Mouse (Mus musculus): Measurements from ENCODE around the gene Anks1b. TPM values are rescaled to one million over a fixed set of nuclear protein-coding genes. Genes with fewer than 3 reads are reported as not detected.

The Anks1b gene
- total RNA-seq, 2 experiments from 2014 or later: 0.30 to 0.99 TPM

DNA sequence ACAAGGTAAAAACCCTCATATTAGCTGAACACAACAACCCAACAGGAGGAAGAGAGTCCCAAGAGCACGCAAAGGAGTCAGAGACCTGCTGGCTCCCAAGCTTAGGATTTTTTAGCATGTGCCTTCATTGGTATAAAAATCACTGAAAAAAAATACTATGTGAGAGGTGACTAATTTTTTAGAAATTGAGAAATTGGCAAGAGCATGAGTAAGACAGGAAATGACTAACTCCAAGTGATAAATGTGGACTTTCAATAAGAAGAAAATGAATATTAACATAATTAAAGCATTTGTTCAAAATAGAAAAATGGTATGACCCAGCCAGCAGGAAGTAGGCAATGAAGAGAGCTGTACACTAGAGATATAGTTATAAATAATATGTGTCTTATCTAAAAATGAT is 271.1 kb downstream of the Anks1b start:
- DNase-seq (ENCODE audit: low spot score in 2 of 2): no peak

DNA sequence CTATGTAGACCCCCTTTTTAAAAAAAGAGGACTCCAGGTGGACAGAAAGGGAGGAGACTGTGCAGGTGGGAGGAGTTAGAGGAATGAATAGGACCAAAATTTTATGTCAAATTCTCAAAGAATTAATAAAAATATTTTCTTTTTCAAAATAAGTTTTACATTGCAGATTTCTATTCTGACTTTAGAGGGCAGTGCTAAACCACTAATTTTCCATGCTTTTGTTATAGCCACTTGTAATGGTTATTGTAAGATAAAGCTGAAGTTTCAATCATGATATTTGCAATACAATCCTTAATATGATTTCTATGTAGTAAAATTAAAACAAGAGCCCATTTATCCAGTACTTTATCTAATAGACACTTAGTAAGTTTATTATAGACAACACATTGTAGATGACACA is 278.2 kb downstream of the Anks1b start:
- no peak for DNase-seq (ENCODE audit: low spot score in 2 of 2)

DNA sequence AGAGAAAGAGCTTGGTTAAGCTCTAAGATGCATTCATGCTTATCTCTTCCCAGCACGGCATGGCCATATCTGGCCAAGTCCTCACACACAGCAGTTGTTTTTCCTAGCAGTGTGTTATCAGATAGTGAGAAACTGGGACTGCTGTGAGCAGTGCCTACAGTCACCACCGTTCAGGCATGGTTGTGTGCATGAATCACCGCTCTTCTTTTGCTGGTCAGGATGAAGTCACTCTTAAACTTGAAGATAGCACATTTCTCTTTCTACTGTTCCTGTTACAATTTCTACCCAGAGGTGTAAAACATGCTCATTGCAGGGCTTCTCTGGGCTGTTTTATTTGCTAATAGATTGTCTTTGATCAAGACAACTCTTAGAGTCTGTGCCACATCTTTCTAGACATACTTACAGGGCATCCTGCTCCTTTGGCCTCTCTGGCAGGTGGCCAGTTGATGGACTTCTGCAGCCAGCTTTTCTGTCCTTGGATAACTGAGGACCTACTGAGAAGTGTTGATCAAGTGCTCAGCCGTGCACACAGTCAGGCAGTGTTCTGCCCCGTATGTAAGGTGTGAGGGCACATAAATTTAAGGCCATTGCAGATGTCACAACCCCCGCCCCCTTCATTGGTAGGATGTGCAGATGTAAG is 296.8 kb downstream of the Anks1b start:
- DNase-seq (ENCODE audit: low spot score in 2 of 2): no peak

DNA sequence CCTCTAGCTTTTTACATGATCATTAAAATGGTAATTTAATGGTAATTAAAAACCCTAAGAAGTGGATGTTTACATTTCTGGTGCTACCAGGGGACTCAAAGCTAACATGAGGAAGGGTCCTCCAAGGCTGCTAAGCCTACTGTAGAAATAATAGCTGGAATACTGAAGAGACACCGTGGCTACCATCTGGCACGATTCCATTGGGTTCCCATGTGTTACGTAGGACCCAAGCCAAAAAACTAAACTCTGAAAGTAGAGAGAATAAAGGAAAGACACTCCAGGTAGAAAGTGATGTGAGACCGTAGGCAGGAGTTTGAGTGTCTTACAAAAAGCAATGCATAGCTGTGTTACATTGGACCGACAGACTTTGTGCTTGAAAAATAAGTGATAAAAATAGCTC is 317.1 kb downstream of the Anks1b start:
- DNase-seq (ENCODE audit: low spot score in 2 of 2): no peak

DNA sequence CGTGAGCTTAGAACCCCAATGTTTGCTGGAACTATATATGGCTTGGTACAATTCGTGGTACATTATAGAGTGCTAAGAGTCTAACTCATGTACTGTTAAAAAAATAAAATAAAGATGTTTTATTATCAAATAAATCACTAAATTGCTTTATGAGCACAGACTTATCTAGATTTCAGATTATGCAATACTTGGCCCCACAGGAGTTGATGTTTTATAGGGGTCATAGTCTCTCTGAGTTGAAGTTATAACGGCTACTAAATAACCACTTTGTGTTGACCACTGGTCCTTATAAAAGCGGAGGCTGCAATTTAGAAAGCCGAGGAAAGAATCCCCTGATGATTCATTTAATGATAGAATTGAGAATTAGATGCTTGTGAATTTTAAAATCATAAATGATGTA is 323.6 kb downstream of the Anks1b start:
- DNase-seq (ENCODE audit: low spot score in 2 of 2): no peak

DNA sequence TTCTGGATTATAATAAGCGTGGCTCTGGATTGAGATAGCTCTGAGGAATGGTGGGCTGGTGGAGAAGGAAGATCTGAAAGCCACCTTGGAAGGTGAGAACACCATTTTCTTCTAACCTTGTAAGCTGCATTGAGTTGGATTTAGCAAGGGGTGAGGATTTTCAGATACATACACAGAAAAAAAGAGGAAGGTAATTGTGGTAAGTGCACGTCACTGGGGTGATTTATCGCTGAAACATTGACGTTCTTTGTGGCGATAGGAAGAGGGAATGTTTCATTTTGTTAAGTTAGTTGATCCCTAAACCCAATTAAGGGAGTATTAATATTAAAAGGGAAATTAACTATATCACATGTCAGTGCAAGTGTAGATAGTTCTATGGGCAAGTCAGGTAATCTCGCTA is 336.7 kb downstream of the Anks1b start:
- DNase-seq (ENCODE audit: low spot score in 2 of 2): no peak

DNA sequence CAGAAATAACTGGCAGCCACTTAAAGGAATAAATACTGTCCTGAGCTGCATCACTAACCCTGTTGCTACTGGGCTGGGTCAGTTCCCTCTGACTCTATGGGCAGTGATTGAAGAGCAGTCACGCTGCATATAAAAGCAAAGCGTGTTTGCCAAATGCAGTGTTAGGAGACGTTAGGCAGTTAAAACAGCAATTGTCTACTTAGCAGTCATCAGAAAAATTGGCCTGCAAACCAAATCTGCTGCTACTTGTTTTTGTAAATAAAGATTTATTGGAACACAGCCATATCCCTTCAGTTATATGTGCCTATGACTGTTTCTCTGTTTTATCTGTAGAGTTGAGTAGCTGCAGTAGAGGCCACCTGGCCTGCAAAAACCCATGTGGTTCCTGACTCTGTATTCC is 347.2 kb downstream of the Anks1b start:
- DNase-seq (ENCODE audit: low spot score in 2 of 2): no peak

DNA sequence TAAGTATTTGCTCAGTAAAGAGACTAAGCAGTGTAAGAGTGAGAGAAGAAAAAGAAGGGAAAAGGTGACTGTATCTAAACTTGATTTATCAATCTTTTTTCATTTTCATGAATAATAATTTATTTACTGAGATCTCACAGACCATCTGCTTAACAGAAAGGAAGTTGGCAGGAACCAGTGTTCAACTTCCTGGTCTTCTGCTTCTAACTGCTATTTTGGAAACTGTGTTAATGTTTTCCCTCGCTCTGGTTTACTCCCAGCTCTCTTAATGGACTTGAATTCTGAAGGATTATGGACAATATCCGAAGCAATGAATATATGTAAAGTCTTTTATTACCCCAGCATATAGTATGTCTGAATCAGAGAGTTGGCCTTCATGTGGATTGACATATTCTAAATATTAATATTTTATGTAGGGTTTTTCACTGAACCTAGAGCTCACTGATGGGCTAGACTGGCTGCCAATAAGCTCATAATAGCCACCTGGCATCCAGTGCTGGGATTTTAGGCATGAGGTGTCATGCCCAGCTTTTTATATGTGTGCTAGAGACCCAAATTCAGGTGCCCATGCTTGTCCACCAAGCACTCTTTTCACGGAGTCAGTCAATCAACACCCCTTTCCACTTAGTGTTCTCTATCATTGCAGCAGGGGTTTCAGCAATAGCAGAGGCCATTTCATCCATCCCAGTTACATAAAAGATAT is 349.6 kb downstream of the Anks1b start:
- DNase-seq (ENCODE audit: low spot score in 2 of 2): no peak

DNA sequence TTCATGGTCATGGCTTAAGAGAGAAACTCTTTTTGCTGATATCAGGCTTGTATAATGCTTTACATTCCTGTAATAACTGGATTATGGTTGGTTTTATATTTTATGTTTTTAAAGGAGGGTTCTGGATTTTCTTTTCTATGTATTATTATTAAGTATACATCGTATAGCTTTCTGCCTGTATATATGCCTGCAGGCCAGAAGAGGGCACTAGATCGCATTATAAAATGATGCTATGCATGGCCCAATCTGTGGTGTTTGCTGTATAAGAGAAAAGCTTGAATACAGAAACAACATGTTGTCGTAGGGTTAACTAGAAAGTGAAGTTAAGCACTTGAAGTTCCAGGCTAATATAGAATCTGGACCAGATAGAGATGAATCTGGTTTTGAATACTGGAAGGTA is 362.0 kb downstream of the Anks1b start:
- no peak for DNase-seq (ENCODE audit: low spot score in 2 of 2)

DNA sequence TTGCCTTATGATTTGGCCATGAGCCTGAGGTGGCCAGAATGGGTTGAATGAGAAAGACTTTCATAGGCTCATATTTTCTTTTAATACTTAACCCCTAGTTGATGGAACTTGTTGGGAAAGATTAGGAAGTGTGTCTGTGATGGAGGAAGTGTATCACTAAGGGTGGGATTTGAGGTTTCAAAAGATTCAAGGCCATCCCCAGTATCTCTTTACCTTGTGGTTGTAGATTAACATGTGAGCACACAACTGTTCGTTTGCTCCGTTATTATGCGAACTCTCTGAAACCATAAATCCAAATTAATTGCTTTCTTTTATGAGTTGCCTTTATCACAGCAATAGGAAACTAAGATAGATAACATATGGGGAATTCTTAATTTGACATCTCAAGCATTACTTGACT is 364.0 kb downstream of the Anks1b start:
- no peak for DNase-seq (ENCODE audit: low spot score in 2 of 2)

DNA sequence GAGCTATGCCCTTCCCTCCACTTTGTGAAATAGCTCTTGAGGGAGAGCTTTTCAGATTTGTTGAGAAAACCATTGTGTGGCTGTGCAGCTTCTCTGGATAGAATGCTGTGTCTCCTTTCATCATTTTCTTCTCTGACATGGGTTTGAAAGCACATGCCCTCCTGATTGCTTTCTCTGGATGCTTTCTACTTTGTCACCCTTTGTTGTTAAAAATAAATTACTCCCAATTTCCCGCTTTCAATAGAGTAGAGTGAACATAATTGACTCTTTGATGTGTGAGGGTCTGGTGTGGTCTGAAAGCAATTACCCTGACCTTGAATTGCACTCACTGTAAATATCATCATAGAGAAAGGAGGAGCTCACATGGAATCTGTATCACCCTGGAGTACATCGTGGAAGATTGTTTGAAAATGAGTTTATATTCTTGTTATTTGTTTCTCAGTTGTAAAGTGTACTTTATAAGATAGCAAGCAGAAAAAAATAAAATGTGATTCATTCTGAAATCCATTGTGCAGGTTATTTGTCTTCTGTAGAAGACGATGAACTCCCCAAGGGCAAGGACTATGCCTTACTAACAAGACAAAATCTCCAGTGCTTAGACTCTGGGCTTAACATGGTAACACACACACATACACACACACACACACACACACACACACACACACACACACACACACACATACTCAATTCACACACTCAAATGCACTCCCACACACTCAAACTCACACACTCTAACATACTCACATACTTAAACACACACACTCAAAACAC is 385.8 kb downstream of the Anks1b start:
- DNase-seq (ENCODE audit: low spot score in 2 of 2): no peak

DNA sequence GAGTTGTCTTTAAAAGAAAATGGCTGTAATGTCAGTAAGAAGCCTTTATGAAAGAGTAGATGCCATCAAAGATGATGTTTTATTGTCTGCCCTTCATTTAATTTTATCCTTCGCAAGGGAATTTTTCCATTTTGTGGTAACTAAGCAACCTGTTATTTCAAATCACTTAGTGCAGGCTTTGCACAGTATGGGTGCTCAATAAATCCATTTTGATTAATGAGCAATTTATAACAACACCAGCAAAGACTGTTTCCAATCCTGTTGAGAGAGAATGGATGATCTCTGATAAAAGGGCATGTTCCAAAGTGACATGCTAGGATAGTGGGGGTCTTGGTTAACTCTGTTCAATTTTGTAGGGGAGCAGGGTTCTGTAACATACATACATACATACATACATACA is 398.0 kb downstream of the Anks1b start:
- no peak for DNase-seq (ENCODE audit: low spot score in 2 of 2)

DNA sequence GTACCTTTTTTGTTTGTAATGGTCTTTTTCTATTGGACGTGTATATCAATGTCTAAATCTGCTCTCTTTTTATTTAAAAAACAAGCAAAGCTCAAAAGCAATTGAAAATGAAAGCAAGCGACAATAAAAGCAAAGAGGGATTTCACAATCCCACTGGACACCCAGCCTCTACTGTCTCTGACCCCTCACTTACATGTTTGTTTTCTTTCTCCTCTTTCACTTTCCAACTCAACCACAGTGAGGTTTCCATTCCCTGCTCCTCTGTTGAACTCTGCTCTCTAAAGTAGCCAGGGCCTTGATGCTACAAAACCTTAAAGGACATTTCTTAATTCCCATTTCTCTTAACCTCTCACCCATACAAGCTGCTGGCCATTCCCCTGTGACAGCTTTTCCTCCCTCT is 400.0 kb downstream of the Anks1b start:
- no peak for DNase-seq (ENCODE audit: low spot score in 2 of 2)

DNA sequence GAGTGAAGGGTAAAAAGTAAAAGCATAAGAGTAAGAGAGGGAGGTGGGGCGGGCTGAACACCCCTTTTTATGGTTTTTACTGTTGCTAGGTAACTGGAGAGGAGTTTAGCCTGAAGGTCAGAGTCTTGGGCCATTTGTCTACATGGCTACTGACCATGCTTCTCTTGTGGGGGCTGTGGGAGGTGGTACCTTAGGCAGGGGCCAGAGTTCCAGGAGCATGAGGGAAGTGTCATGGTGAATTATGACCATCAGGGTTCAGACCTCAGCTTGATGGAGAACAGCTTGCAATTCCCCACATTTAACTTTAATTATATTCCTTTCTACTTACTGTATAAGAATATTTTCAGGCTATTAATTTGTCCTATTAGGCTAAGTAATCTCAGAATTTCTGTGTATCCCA is 413.3 kb downstream of the Anks1b start:
- no peak for DNase-seq (ENCODE audit: low spot score in 2 of 2)

DNA sequence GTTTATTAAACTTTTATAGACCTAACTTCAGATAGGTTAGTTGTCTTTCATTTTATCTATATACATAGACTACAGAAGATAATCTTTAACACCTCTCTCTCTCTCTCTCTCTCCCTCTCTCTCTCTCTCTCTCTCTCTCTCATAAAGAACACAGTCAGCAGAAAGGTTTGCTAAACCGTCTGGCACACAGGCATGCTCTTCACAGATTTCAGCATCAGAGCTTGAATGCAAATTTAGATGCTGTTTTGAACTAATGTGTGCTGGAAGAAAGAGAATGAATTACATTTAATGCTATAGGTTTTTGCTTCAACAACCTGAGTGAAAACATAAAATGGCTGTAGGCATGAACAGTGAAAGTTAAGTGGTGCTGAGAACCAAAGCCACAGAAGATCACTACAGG is 429.9 kb downstream of the Anks1b start:
- DNase-seq (ENCODE audit: low spot score in 2 of 2): no peak

DNA sequence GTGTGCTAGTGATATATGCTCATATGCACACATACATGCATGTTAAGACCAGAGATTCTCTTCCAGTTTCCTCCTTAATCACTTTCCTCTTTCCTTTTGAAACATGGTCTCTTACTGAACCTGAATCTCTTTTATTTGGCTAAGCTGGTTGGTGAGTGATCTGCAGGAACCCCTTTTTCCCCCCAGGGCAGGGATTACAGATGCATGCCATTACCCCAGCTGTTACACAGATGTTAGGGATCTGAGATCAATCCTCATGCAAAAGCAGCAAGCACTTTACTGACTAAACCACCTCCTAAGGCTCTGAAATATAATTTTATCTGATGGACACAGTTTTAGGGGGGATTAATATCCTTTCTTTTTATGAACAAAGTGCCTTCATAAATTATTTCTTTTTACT is 432.8 kb downstream of the Anks1b start:
- no peak for DNase-seq (ENCODE audit: low spot score in 2 of 2)

DNA sequence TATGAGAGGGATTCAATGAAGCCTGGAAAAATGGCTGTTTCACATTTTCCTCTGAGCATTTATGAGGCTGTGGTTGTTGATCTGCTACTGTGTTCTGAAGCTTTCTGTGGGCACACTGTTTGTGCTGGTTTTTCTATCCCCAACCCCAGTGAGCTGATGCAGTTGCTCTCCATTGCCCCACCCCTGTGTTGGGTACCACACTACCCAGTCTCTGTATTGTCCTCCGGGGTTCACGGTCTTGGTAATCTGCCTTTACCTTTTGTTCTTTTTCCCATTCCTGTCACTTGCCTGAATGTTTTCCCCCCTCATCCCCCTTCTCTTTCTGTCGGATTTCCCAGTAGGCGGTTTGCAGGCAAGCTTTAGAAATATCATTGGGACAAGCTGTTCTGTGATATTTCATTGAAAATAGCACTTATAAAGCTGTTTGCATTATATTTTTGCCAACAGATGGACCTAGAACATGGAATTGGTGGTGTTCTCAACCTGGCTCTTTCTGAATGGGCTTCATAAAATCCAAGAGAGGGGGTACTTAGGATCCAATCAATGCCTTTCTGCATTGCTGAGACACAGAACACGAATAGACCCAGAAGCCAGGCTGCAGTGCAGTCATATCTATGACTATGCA is 434.7 kb downstream of the Anks1b start:
- no peak for DNase-seq (ENCODE audit: low spot score in 2 of 2)

DNA sequence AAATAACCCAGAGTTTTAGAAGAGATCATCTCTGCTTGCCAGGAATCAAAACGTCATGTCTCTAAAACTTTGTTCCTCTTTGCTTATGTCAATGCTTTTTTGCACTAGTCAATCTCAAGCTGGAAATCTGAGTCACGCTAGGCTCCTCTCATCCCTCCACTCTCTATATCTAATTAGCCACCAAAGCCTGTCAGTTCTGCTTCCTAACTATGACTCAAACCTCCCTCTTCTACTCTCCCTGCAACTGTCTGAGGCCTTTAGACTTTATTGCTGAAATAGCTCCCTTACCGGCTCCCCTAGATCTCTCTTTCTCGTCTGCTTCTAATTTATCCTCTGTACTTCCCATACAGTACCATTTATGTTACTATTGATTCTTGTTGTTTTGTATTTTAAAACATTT is 456.5 kb downstream of the Anks1b start:
- DNase-seq (ENCODE audit: low spot score in 2 of 2): no peak

DNA sequence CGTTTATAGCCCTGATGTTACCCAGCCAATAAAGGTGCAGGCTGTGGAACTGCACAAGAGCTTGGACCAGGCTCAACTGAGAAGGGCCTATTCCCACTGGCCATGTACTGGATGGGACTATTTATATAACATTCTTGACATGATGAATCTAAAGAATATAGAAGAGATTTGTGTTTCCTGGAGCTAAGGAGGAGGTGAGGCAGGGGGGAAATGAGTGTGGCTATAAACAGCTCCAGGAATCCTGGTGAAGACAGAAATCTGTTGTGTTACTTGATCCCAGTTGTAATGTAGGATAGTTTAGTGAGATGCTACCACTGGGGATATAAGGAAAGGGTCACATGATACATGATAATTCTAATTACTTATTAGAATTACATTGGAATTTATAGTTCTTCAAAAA is 472.1 kb downstream of the Anks1b start:
- no peak for DNase-seq (ENCODE audit: low spot score in 2 of 2)

DNA sequence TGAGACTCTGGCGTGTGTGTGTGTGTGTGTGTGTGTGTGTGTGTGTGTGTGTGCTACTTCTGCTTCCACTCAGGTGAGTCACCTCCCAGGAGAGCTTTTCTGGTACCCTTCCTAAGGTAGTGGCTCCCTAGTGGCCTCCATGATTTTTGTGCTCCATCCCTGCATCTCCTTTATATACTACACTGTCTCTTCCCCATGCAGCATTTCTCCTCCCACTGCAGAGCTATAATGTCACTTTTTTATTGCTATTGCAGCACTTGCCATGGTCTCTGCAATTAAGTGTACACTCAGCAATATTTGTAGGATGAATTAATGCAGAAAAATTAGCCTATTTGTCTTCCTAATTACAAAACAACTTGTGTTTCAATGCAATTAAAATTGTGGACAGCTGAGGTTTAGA is 482.9 kb downstream of the Anks1b start:
- no peak for DNase-seq (ENCODE audit: low spot score in 2 of 2)

DNA sequence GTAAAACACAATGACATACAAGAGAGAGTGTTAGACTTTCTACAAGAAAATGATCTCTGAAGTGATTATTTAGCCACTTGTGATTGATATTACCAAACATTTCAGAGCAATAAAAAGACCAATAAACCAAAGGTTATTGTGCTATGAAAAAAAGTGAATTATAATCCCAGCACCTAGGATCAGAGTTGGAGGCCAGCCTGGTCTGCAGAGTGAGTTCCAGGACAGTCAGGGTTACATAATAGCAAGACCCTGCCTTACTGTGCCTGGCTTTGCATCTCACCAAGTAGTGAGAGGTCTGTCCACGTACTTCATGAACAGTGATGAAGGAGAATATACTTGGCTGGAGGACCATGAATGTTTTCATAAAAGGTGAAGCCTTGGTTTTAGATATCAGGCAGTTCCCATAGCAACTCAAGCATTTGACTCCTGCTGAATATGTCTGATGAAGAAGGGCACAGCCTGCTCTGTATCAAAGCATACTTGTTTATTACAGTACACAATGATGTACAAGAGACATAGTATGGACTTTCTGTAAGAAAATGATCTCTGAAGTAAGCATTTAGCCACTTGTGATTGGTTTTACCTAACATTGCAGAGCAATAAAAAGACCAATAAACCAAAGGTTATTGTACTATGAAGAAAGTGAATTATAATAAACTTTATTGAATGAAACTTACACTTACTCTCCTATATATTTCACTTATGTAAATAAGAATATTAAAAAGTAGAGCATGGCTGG is 484.0 kb downstream of the Anks1b start:
- no peak for DNase-seq (ENCODE audit: low spot score in 2 of 2)
